Comparison of ENCODE assay signal across 7 mouse cellular contexts in genomic region chr4:135179077-135179481, GRCm38 (mm10). TPM values are rescaled to one million over a fixed set of nuclear protein-coding genes. Genes with fewer than 3 reads are reported as not detected.
DNase-seq lines count a peak whose midpoint lies in the region; ATAC-seq and TF ChIP-seq lines count a peak whose summit lies in the region.

No protein-coding gene starts in this region.

- peak; percentile 40 to 56 for DNase-seq in layer of hippocampus, postnatal 10 days (ENCODE audit: low spot score in 2 of 2)
- DNase-seq in layer of hippocampus, postnatal 36 days, result no peak
- DNase-seq in ES-E14 (ENCODE audit: low read depth, low spot score), result peak; percentile 38
- no peak for DNase-seq in frontal cortex, postnatal 25 days (ENCODE audit: low spot score in 2 of 2)

- no peaks in the 10 kb centered on the region for H3K36me3 ChIP-seq in ES-E14 (ENCODE audit: control insufficient read depth, insufficient read depth, low read length, poor library complexity, severe bottlenecking)

- no peak overlapping the region for H3K9ac ChIP-seq in ES-E14 (ENCODE audit: insufficient read depth, low read depth, low read length, poor library complexity, severe bottlenecking)

- H3K4me1 ChIP-seq in ES-E14 (ENCODE audit: control insufficient read depth in 2 of 2, insufficient read depth in 2 of 2, low read length in 2 of 2, poor library complexity in 1 of 2), result peaks cover 0 to 5% of the 10 kb centered on the region in 2 experiments; a peak in 1 of 4 replicates
- H3K4me1 ChIP-seq in bone marrow macrophage, adult 2 months (ENCODE audit: control insufficient read depth, insufficient read depth, low read length), result peaks cover 39% of the 10 kb centered on the region

- no peaks in the 10 kb centered on the region for H3K9me3 ChIP-seq in ES-E14 (ENCODE audit: control insufficient read depth, insufficient read depth, low read depth, low read length)

- ATAC-seq in megakaryocyte progenitor cell, adult 5-6 weeks (replicated peaks; ENCODE audit: poor library complexity), result peak; percentile 67
- ATAC-seq in erythroid progenitor cell, adult 5-6 weeks (replicated peaks; ENCODE audit: low FRiP score, poor library complexity, severe bottlenecking), result no peak

- no peak overlapping the region for H3K27ac ChIP-seq in ES-E14 (ENCODE audit: insufficient read depth, low read depth, low read length, poor library complexity, severe bottlenecking)
- H3K27ac ChIP-seq in bone marrow macrophage, adult 2 months (ENCODE audit: insufficient read depth, low read depth, low read length), result no peak overlapping the region

- TF ChIP-seq POLR2A in bone marrow macrophage, adult 2 months (IDR thresholded peaks at IDR 0.05; ENCODE audit: borderline replicate concordance, low read depth, low read length), result no peak

- TF ChIP-seq CTCF in bone marrow macrophage, adult 2 months (IDR thresholded peaks at IDR 0.05; ENCODE audit: low read depth, low read length), result peak; percentile 39

- in situ Hi-C loops in ES-E14 (cut with MboI; ENCODE audit: low sequenced_read_pairs in 2 of 2, unreplicated experiment in 2 of 2), result no loop called here

- no peak overlapping the region; a peak in 1 of 4 replicates for H3K4me3 ChIP-seq in ES-E14 (ENCODE audit: insufficient read depth in 1 of 2, low read depth in 1 of 2, low read length in 2 of 2, poor library complexity in 1 of 2, severe bottlenecking in 1 of 2)
- no peak overlapping the region for H3K4me3 ChIP-seq in bone marrow macrophage, adult 2 months (ENCODE audit: insufficient read depth, low read length)

TF ChIP-seq in ES-E14, 5 proteins besides CTCF, POLR2A, EP300 and RAD21:
- TF ChIP-seq ZNF384 (IDR thresholded peaks at IDR 0.05; ENCODE audit: low read depth, low read length) (no peak), CHD2 (IDR thresholded peaks at IDR 0.05; ENCODE audit: low read depth, low read length) (no peak), ZC3H11A (IDR thresholded peaks at IDR 0.05; ENCODE audit: borderline replicate concordance, low read depth, low read length) (no peak), HCFC1 (IDR thresholded peaks at IDR 0.05; ENCODE audit: borderline replicate concordance, insufficient read depth, low read length) (no peak)

RNA-seq across cellular contexts. Expression of gene Runx3, which starts 58.6 kb away (rescaled TPM):
- total RNA-seq in layer of hippocampus, postnatal 10 days (2021), result not detected
- not detected for total RNA-seq in layer of hippocampus, postnatal 36 days (2021)
- 0.49 and 0.63 TPM in 2 replicates for total RNA-seq in ES-E14 (2012; rRNA removed)
- 1.6 and 1.9 TPM in 2 replicates for polyA plus RNA-seq in bone marrow macrophage, adult 2 months (2012; ENCODE audit: insufficient read depth, insufficient read length, missing spikeins)
- 56.7 and 60.5 TPM in 2 replicates for total RNA-seq in megakaryocyte progenitor cell, adult 5-6 weeks (2015)
- 7.1 and 10.8 TPM in 2 replicates for total RNA-seq in megakaryocyte progenitor cell, adult 5-6 weeks (2017)
- 5.9 and 10.8 TPM in 2 replicates for total RNA-seq in erythroid progenitor cell, adult 5-6 weeks (2015; ENCODE audit: low replicate concordance)
- total RNA-seq in erythroid progenitor cell, adult 5-6 weeks (2017; ENCODE audit: low replicate concordance), result 0.51 TPM in 1 of 2 replicates, not detected in the other

Comparison
In these comparisons a context has a peak if more than half of its experiments do, and no peak if none do; other contexts are left out.
1. DNase-seq: peak in layer of hippocampus, postnatal 10 days (2 of 2) and ES-E14 (single experiment); none in layer of hippocampus, postnatal 36 days (0 of 2) and frontal cortex, postnatal 25 days (0 of 2).